Mouse (Mus musculus) thymus, postnatal 10 days (tissue): ENCODE results near the gene Cyp2d10.
A peak's percentile ranks its signal among the peaks of the same experiment; 100 is the strongest.
"Not testable (repeated sequence)": the region's sequence is repeated elsewhere in the genome, so short reads cannot be mapped to it uniquely, and the experiment has no call there.

Experiments used
- DNase-seq, 2 experiments: peaks; one replicate each; pipeline ENCODE4 v3.0.0; 2021; ENCODE audit warnings: low spot score in 2 of 2

The Cyp2d10 gene

DNA sequence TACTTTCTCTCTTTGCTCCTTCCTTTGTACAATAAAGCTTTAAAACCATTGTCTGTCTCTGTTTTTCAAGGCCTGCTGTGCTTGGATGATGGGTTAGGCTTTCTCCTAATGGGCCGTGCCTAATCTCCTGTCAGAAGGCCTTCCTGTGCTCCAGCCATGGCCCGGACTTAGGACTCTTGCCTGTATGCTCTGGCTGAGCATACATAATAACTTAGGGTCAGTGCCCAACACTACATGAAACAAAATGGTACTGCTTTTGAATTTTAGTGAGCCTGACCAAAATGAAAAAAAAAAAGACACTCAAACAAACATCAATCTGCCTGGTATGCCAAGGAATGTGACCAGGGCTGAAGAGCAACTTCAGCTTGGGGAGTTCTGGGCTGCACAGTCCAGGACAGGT is 5.5 kb downstream of the Cyp2d10 start:
- no peak for DNase-seq

DNA sequence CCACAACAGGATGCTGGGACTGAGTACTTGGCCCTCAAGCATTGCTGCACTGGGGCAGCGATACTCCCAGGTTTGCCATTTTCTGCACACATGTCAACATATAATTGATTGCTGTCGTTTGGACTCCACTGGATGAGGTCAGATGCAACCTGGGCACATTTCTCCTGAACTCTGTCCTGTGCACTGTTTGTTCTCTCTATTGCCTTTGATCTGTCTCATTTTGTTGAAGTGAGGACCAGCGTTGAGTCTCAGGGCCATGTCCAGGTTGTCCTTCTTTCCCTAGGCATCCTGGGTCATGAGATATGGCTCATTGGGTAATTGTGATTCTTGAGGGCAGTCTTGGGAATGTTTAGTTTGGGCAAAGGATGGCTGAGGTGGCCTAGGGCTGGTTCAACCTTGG is 11.0 kb downstream of the Cyp2d10 start:
- DNase-seq = not testable (repeated sequence)

DNA sequence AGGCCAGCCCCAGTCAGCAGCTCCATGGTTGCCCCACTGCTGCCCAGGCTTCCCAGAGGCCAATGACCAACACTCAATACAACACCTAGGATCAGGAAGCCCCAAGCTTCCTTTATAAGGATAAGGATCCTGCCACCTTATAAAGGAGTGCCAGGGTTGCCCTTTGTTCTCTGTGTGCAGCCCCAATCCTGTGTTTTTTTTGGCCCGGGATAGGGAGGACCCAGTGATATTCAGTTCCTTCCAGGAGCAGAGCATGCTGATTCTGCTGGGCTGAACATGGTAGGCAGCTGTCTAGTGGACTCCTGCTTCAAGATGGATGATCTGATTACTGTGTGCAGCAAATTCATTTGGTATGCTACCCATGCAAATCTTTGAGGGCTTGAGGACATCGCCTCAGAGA is 13.1 kb downstream of the Cyp2d10 start, which contains the start of gene Cyp2d11:
Gene Cyp2d11 (minus strand): TSS at position 101 of the 400 bp plus-strand sequence.
- not testable (repeated sequence) for DNase-seq

DNA sequence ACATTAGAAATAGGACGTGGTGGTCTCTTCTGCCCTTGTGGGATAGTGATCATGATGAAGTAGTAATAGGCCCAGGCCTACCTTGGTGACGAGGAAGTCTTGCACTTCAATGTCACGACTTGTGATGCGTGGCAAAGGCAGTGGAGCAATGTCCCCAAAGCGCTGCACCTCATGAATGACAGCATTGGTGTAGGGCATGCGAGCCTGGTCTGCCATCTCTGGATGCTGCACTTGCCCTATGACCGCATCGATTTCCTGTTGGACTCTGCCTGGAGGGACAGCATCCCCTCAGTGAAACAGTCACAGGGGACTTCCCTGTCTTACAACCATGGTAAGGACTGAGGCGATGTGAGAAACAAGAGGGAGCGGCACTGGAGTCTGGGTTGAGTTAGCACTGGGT is 17.1 kb downstream of the Cyp2d10 start:
- DNase-seq = not testable (repeated sequence)

DNA sequence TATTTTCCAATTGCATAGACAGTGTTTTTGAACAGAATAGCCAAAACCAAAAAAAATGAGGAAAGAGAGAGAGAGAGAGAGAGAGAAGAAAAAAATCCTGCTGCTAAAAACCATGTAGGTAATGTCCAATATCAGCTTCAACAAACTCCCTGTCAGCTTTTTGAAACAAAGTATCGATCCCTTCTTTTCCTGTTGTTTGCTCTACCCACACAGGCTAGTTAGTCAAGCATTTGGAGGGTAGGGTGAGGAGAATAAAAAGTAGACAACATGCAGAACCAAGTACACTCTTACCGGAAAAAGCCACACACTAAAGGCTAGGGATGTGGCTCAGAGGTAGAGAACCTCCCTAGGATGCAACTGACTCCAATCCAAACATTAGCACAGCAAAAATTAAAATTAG is 21.3 kb downstream of the Cyp2d10 start:
- no peak for DNase-seq

DNA sequence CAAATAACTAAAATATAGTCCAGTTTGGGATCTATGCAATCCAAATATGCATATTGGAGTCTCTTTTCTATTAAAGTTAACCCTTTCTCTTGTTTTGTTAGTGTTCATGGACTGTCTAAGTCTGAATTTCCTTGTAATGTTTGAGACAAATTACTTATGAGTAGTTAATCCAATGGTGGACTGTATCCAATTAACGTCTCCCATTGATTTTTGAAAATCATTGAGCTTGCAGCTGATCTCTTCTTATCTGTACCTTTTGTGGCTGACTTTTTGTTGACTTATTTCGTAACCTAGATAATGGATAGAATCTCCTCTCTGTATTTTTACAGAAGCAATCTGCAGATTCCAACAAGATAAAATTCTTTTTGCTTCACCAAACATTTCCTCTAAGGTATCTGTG is 24.6 kb downstream of the Cyp2d10 start:
- no peak for DNase-seq

DNA sequence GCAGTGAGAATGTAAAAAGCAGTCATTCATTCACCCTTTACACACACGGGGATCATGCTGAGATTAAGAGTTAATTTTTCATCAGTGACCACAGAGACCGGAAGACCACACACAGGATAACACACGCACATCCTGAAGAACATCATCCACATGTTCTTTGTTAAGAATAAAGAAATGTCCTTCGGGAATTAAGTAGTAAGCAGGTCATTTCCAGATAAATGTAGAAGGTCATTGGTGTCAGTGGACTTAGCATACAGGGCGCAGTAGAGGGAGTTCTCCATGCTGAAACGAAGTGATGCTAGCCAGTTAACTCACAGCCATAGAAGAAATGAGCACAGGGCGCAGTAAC is 26.3 kb downstream of the Cyp2d10 start:
- no peak for DNase-seq

DNA sequence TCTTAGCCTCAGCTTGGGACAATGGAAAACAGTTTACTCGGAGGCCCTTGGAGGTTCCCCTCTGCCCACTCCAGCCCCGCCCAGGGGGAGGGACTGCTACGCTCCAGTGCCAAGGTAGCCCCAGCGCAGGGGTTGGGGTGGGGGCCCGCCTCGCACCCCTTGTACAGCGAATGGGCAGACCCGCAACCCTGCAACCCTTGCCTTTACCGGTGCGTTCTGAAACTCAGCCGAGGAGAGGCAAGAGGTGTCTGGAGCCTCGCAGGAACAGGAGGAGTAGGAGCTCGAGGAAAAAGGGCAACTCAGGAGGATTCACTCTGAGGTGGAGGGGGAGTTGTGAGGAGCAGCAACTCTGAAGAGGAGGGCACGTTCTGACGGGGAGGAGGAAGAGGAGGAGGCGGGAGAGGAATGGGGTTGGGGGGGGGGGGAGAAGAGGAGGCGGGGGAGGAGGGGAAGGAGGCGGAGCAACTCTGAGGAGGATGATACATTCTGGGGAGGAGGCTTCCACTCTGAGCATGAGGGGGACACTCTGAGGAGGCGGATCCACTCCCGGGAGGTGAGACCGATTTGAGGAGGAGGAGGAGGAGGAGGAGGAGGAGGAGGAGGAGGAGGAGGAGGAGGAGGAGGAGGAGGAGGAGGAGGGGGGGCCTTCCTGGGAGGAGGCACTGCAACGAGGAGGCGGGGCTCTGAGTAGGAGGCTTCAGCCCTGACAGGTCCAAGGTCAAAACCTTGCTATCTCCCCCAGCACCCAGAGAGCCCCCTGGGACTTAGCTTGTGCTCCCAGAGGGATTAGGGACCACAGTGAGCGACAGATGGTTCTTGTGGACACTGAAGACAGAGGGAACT is 26.9 kb downstream of the Cyp2d10 start, which contains the start of gene Cyp2d22:
Gene Cyp2d22 (minus strand): TSS at position 390 of the 843 bp plus-strand sequence.
- peak; percentile 16 to 19 for DNase-seq

DNA sequence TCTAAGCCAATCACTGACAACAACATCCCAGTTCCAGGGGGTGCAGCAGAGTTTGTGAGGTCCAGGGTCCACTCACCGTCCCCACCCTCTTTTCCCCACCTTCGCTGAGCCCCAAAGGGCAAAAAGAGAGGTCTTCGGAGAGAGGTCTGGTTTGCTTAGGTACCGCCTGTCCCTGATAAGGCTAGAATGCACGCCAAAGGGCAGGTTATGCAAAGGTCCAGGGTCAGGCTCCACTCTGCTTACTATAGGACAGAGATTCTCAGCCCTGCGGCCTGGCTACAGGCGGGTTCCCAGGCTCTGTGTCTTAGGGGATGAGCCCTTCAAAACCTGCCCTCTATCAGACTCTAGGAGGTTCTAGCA is 27.5 kb downstream of the Cyp2d10 start:
- no peak for DNase-seq

DNA sequence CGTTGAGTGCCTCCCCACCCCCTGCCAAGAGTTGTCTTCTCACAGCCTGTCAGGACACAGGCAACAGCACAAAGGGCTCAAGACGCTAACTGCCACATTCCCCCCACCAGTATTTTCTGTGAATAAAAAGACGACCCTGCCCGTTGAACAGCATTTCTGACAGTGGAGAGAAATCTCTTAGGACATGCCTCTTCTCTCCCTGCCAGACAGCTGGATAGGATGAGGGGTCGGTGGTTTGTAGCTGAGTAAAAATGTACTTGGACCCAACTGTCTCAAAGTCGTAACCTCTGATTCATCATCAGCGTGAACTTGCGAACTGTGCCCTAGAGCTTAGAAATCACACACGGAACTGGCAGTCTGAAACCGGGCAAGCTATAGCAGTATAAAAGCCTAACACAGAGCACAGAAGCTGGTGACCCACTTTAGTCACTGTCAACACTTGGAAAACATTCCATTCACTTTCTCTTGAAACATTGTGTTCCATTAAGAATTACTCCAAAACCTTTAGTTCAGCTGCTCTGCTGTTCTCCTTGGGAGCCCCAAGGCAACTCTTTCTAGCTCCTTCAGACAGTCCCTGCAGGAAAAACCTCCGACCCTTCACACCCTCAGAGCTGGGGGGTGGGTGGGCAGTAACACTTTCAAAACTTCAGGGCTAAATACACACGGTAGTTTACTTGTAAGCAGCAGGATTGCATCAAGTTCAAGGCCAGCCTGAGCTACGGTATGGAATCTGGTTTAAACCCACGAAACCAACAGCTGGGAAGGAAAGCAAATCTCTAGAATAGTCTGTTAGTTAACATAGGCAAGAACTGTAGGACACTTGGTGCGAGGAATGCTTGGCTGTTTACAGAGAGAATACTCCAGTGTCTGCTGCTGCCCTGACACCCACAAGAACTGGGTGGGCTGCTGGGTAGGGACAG is 28.5 kb downstream of the Cyp2d10 start:
- no peak for DNase-seq

DNA sequence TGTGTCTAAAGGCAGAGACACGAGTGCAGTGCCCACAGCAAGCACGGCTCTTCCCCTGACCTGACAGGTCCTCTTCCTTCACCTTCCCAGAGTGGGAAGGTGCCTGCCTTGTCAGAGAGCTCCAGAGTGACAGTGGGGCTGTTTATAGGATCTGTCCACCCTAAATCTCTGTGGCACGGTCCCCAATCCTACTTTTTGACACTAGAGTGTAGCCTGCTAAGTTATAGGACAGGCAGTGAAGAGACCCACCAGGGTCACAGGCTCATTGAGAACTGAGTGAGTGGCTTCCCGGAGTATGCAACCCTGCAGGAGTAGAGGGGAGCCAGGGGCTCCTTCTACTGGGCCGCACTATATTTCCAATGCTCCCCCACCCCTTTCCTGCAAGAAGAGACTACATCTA is 29.3 kb downstream of the Cyp2d10 start:
- no peak for DNase-seq

DNA sequence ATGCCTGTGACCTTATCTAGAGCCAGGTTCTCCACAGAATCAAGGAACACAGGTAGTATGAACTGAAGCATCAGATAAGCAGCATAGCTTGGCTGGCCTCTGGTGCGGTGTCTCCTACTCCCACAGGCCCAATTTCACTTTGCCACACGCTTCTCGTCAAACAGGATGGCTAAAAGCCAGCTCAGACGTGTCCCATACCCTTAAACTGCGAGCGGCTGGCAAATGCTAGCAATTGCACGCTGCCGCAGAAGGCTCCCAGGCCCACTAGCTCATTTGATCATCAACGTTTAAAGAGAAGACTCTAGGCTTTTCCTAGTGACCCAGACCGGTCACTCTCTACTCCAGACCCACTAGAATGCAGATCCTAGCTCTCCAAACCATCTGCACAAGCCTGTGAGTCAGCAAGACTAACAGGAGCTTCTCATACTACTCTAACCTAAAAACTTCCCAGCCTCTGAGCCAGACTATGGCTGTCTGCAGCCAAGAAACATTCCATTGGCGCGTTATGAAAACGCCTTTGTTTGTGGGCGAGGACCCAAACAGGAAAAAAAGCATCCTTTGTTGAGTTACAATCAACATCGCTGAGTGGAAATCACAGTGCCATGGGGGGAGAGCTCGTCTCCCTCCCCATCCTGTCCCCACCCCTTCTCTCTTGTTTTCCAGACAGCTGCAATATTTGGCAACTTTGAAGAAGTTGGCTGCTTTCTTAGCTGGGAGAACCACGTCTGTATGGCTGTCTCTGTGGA is 30.4 kb downstream of the Cyp2d10 start:
- DNase-seq = no peak

DNA sequence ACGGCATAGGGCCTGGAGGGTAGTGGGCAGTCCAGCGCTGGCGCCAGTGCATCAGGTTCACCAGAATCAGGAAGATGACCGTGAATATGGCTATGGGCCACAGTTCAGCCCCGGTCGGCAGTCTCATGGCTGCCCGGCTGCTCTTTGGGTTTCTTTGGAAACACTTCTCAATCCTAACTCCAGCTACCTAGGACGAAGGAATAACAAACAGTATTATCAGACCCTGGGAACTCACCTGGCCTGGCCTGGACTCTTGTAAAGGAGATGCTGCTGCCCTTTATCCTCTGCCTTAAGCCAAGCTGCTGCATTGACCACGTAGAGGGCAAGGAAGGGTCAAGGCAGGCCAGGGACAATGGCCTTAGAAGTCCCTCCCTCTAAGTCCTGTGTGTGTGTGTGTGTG is 31.1 kb downstream of the Cyp2d10 start:
- DNase-seq = no peak

DNA sequence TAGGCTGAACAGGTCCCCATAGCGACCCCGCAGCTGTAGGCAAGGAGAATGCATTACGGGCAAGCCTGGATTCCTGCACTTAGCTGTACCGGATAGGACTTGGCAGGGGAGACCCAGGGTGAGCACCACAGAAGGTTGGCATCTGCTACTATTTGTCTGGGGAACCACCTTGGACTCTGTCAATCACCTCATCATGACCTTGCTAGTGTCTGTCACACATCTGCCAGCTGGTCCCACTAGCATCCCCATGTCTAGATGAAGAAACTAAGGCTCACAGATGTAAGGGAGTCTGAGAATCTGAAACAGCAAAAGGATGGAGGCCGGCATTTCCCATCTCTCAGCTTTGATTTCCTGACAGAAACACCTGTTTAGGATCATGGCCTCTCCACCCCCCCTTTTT is 32.6 kb downstream of the Cyp2d10 start:
- DNase-seq = no peak

DNA sequence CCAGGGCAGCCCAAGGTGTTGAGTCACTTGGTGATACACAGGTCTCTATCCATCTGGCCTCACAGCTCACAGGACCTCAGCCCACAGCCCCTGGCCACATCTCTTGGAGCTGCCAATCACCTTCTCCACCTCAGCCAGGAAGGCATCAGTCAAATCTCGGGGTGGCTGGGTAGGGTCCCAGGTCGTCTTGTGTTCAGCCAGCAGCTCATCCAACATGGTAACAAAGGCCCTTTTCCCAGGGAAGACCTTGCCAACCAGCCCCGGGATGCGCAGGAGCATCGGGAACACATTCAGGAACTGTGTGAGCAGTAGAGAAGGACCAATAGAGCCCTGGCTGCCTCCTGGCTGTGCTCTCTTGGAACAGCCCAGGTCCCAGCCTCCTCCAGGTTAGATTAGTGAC is 34.0 kb downstream of the Cyp2d10 start:
- no peak for DNase-seq

DNA sequence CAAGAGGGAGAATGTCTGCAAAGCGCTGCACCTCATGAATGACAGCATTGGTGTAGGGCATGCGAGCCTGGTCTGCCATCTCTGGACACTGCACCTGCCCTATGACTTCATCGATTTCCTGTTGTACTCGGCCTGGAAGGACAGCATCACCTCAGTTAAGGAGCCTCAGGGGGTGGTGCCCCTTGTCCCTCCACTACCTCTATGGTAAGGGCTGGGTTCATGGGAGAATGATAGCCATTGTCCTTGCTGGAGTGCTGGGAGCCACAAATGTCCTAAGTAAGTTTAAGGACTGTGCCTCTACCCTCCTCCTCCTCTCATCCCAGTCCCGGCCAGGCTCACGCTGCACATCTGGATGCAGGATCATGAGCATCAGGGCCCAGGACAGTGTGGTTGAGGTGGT is 34.5 kb downstream of the Cyp2d10 start:
- no peak for DNase-seq

DNA sequence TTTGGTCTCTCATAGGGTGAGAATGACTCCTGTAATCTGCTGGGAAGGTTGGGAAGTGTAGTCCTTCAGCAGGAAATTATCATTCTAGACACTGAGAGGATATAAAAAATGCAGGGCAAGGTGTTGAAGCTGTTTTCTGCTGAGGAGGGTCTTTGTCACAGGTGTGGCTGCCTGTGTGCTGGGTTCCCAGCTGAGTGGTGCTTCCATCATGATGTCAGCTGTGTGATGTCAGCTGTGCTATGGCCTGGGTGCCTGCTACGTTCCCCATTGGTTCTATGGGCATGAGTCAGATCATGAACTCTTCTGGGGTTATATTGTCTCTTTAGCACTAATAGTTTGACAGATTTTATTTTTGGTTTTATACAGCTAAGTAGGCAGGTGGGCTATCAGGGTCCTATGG is 38.1 kb downstream of the Cyp2d10 start:
- no peak for DNase-seq

DNA sequence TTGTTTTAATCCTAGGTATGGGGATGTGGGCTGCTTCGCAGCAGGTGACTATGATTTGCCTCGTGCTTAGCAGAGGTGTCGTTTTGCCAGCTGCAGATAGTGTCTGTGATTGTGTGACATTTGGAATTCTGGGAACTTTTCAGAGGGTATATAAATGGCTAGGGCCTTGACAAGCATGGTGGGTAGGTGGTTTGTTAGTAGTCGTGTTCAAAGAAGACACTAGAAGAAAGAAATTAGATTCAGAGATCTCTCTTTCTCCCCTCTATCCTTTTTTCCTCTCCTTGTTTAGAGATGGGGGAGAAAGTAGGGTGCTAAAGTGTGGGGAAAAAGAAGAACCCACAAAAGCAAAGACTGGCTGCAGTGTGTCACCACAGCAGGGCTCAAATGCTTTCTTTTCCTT is 38.8 kb downstream of the Cyp2d10 start:
- DNase-seq = no peak

DNA sequence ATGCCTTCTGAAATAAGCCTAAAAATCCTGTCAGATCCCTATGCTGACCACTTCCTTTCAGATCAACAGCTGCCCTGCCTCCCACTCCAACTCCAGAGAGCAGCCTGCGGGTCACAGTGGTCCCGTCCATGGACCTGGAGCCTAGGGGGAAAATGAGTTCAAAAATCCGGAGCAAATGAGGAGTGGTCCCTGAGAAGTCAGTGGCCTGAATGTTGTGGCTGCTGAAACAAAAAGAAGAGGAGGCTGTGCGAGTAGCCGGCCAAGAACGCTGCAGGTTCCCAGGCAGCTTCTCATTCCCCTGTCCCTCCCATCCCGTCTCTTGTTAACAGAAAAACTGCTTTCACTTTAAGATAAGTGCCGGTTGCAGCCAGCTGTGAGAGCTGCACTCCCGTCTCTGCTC is 42.4 kb downstream of the Cyp2d10 start:
- not testable (repeated sequence) for DNase-seq

DNA sequence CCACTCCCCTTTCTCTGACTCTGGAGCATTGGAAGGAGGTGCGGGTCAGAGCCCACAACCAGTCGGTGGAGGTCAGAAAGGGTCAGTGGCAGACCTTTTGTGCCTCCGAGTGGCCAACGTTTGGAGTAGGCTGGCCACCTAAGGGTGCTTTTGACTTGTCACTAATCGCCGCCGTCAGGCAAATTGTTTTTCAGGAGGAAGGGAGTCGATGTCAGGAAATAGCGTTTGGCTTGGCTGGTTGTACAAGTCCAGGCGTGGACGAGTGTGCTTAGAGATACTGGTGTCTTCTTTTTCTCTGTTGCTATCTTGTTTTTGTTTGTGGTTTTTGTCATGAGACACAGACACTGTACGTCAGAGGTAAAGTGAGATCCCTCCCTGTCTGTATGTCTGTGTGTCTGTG is 43.2 kb downstream of the Cyp2d10 start:
- DNase-seq = not testable (repeated sequence)

DNA sequence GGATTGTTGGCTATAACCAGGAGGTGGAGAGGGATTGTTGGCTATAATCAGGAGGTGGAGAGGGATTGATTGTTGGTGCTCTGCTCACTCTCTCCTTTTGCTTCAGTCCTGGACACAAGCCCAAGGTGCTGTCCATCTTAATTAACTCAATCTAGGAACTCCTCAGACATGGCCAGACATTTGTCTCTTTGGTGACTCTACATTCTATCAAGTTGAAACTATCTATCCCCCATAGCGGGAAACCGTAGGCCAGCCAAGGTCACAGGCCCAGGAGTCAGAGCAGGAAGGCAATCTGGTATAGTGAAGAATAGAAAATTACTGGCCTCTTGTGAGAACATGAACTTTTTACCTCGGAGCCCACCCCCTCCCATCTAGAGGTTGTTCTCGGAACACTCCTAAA is 44.8 kb downstream of the Cyp2d10 start:
- DNase-seq = no peak

DNA sequence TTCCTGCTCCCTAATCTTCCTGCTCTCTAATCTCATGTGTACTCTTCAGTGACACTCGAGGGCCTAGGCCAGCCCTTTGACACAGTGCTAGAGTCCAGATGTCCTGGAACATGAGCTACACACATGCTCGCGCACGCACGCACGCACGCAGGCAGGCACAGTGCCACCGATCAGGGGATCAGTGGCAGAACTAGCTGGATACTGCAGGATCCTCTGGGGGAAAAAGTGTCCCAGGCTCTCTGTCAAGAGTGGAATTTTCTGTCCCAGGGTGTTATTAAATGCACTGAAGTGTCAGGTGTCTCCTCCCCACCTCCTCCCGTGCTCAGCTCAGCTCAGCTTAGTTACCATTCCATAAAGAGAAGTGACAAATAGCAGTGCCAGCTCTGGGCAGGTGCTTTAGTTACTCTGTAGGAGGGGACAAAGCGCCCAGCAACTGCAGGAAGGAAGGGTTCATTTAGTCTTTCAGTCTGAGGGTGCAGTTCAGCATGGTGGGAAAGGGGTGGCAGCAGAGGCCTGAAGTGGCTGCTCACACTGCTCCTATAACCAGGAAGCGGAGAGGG is 45.5 kb downstream of the Cyp2d10 start:
- DNase-seq = no peak
